Mouse (Mus musculus) limb, embryonic 13.5 days (tissue): ENCODE measurements around the gene Olfr1389. TPM values are rescaled to one million over a fixed set of nuclear protein-coding genes. Genes with fewer than 3 reads are reported as not detected.
"Not testable (repeated sequence)": the region's sequence is repeated elsewhere in the genome, so short reads cannot be mapped to it uniquely, and the experiment has no call there.

ENCODE experiments used
- ATAC-seq: fragments of 200-750 bp; cut with Nextera tagmentation; 2 replicates; pipeline ENCODE4 v1.8.0; 2017; ENCODE audit warnings: low read depth, moderate number of reproducible peaks, moderate TSS enrichment; ENCODE audit not compliant: low FRiP score
- H3K27ac ChIP-seq: fragments of 300-500 bp; sonication (generic); 2 replicates; pipeline ENCODE4 v1.5.1; 2015; ENCODE audit warnings: inconsistent platforms, mild to moderate bottlenecking, moderate library complexity
- H3K27me3 ChIP-seq: fragments of 300-500 bp; sonication (generic); 2 replicates; pipeline ENCODE4 v1.6.1; 2015; ENCODE audit warnings: mild to moderate bottlenecking, inconsistent platforms
- H3K36me3 ChIP-seq: fragments of 300-500 bp; sonication (generic); 2 replicates; pipeline ENCODE4 v1.6.1; 2015; ENCODE audit warnings: inconsistent platforms, mild to moderate bottlenecking, moderate library complexity
- H3K4me1 ChIP-seq: fragments of 300-500 bp; sonication (generic); 2 replicates; pipeline ENCODE4 v1.6.1; 2015; ENCODE audit warnings: inconsistent platforms
- H3K4me2 ChIP-seq: fragments of 300-500 bp; sonication (generic); replicated peaks from 2 replicates; pipeline ENCODE4 v1.6.1; 2015; ENCODE audit warnings: inconsistent platforms, mild to moderate bottlenecking, moderate library complexity
- H3K4me3 ChIP-seq: fragments of 300-500 bp; sonication (generic); 2 replicates; pipeline ENCODE4 v1.5.1; 2015; ENCODE audit warnings: moderate library complexity, mild to moderate bottlenecking, inconsistent platforms
- H3K9ac ChIP-seq: fragments of 300-500 bp; sonication (generic); 2 replicates; pipeline ENCODE4 v1.6.1; 2015; ENCODE audit warnings: mild to moderate bottlenecking, inconsistent platforms
- H3K9me3 ChIP-seq: fragments of 300-500 bp; sonication (generic); 2 replicates; pipeline ENCODE4 v1.6.1; 2016; ENCODE audit warnings: inconsistent platforms
- WGBS: fragments of 180-500 bp; shearing (Covaris S2); methylation state at CpG from one replicate; pipeline ENCODE4 v1.1.7; 2015; 5-methylcytosine and 5-hydroxymethylcytosine counted together
- polyA plus RNA-seq: library from polyadenylated mRNA; unstranded; fragments of >200 nt; fragmentation: Nextera tagmentation; extraction: Ambion mirVana; gene quantifications from 2 replicates; pipeline ENCODE4 v1.2.1, GENCODE M21; 2015

The Olfr1389 gene
- polyA plus RNA-seq: not detected in 2 replicates

GRCm38 (mm10) chr11:49422767-49423166, at the start of gene Olfr1389:
Gene Olfr1389 (plus strand): TSS chr11:49423067.
- Histone ChIP-seq H3K4me3 (no peak within 1 kb of the TSS), H3K4me1 (no peaks in the 10 kb centered on the region), H3K27ac (no peak within 1 kb of the TSS), H3K4me2 (no peak within 1 kb of the TSS), H3K36me3 (no peaks in the 10 kb centered on the region), H3K9me3 (no peaks in the 10 kb centered on the region), H3K9ac (no peak within 1 kb of the TSS), H3K27me3 (no peaks in the 10 kb centered on the region)
- ATAC-seq: no peak
- 89% methylated on average over 2 of the region's 2 CpGs for WGBS

GRCm38 (mm10) chr11:49383133-49383532, 39.7 kb upstream of the Olfr1389 start:
- no peak overlapping the region for H3K9ac ChIP-seq

GRCm38 (mm10) chr11:49386118-49386517, 36.7 kb upstream of the Olfr1389 start:
- not testable (repeated sequence) for H3K36me3 ChIP-seq, H3K4me2 ChIP-seq, H3K9ac ChIP-seq, H3K9me3 ChIP-seq, ATAC-seq, H3K4me3 ChIP-seq, H3K27me3 ChIP-seq, H3K4me1 ChIP-seq, H3K27ac ChIP-seq
- WGBS: 94% methylated on average over 7 of the region's 7 CpGs

More at GRCm38 (mm10) chr11:49383133-49383532, 39.7 kb upstream of the Olfr1389 start:
- Histone ChIP-seq H3K27ac (no peak overlapping the region), H3K9me3 (no peaks in the 10 kb centered on the region), H3K27me3 (no peaks in the 10 kb centered on the region), H3K4me3 (no peak overlapping the region), H3K4me1 (no peaks in the 10 kb centered on the region), H3K36me3 (no peaks in the 10 kb centered on the region), H3K4me2 (no peak overlapping the region)
- no peak for ATAC-seq

GRCm38 (mm10) chr11:49392707-49393106, 30.2 kb upstream of the Olfr1389 start:
- not testable (repeated sequence) for H3K9ac ChIP-seq, ATAC-seq, H3K4me2 ChIP-seq, H3K4me3 ChIP-seq, H3K4me1 ChIP-seq, H3K9me3 ChIP-seq, H3K27me3 ChIP-seq, H3K36me3 ChIP-seq, H3K27ac ChIP-seq
- WGBS: 81% methylated on average over 1 of the region's 1 CpGs

GRCm38 (mm10) chr11:49406784-49407183, 16.1 kb upstream of the Olfr1389 start:
- WGBS: 77% methylated on average over 3 of the region's 3 CpGs
- H3K4me3 ChIP-seq: no peak overlapping the region
- H3K4me2 ChIP-seq: no peak overlapping the region
- no peak overlapping the region for H3K9ac ChIP-seq
- no peaks in the 10 kb centered on the region for H3K9me3 ChIP-seq
- H3K27me3 ChIP-seq: no peaks in the 10 kb centered on the region
- no peaks in the 10 kb centered on the region for H3K4me1 ChIP-seq
- no peaks in the 10 kb centered on the region for H3K36me3 ChIP-seq
- ATAC-seq: no peak
- H3K27ac ChIP-seq: no peak overlapping the region

GRCm38 (mm10) chr11:49410540-49410939, 12.3 kb upstream of the Olfr1389 start:
- Histone ChIP-seq H3K4me1 (no peaks in the 10 kb centered on the region), H3K4me2 (no peak overlapping the region), H3K9me3 (no peaks in the 10 kb centered on the region), H3K27me3 (no peaks in the 10 kb centered on the region), H3K4me3 (no peak overlapping the region), H3K27ac (no peak overlapping the region), H3K36me3 (no peaks in the 10 kb centered on the region), H3K9ac (no peak overlapping the region)
- ATAC-seq: no peak
- 43% methylated on average over 1 of the region's 1 CpGs for WGBS

- no peaks in the 10 kb centered on the region for H3K36me3 ChIP-seq
- H3K27ac ChIP-seq: no peak overlapping the region
- H3K4me2 ChIP-seq: no peak overlapping the region
- H3K4me1 ChIP-seq: no peaks in the 10 kb centered on the region
- no peak overlapping the region for H3K9ac ChIP-seq
- no peak overlapping the region for H3K4me3 ChIP-seq
- no peaks in the 10 kb centered on the region for H3K9me3 ChIP-seq
- ATAC-seq: no peak
- 87% methylated on average over 1 of the region's 1 CpGs for WGBS
- no peaks in the 10 kb centered on the region for H3K27me3 ChIP-seq
These were observed 2.5 kb downstream of the Olfr1389 start for GRCm38 (mm10) chr11:49425257-49425927.

GRCm38 (mm10) chr11:49429641-49430040, 6.8 kb downstream of the Olfr1389 start:
- 87% methylated on average over 2 of the region's 2 CpGs for WGBS
- no peaks in the 10 kb centered on the region for H3K4me1 ChIP-seq
- H3K27me3 ChIP-seq: no peaks in the 10 kb centered on the region
- no peak overlapping the region for H3K9ac ChIP-seq
- H3K4me2 ChIP-seq: no peak overlapping the region
- no peak for ATAC-seq
- no peak overlapping the region for H3K27ac ChIP-seq
- H3K9me3 ChIP-seq: no peaks in the 10 kb centered on the region
- no peaks in the 10 kb centered on the region for H3K36me3 ChIP-seq
- no peak overlapping the region for H3K4me3 ChIP-seq

- H3K4me2 ChIP-seq: no peak within 1 kb of the TSS
- H3K27ac ChIP-seq: no peak within 1 kb of the TSS
- no peaks in the 10 kb centered on the region for H3K27me3 ChIP-seq
- no peaks in the 10 kb centered on the region for H3K9me3 ChIP-seq
- no peak within 1 kb of the TSS for H3K4me3 ChIP-seq
- no peaks in the 10 kb centered on the region for H3K4me1 ChIP-seq
- H3K36me3 ChIP-seq: no peaks in the 10 kb centered on the region
- ATAC-seq: no peak
- H3K9ac ChIP-seq: no peak within 1 kb of the TSS
- WGBS: 69% methylated on average over 3 of the region's 3 CpGs
These were observed 13.5 kb downstream of the Olfr1389 start, which contains the start of gene Olfr1388 for GRCm38 (mm10) chr11:49436411-49436810. Gene Olfr1388 (plus strand): TSS chr11:49436624.

- ATAC-seq: no peak
- Histone ChIP-seq H3K4me1 (no peaks in the 10 kb centered on the region), H3K9me3 (no peaks in the 10 kb centered on the region), H3K27ac (no peak within 1 kb of the TSS), H3K4me2 (no peak within 1 kb of the TSS), H3K27me3 (no peaks in the 10 kb centered on the region), H3K36me3 (no peaks in the 10 kb centered on the region), H3K9ac (no peak within 1 kb of the TSS), H3K4me3 (no peak within 1 kb of the TSS)
- 69% methylated on average over 1 of the region's 1 CpGs for WGBS
These were observed 32.2 kb downstream of the Olfr1389 start, which contains the start of gene Olfr1387 for GRCm38 (mm10) chr11:49455043-49455442. Gene Olfr1387 (plus strand): TSS chr11:49455343.

GRCm38 (mm10) chr11:49464746-49465145, 41.9 kb downstream of the Olfr1389 start, which contains the start of gene Olfr1386:
Gene Olfr1386 (plus strand): TSS chr11:49465046.
- H3K27me3 ChIP-seq, H3K4me1 ChIP-seq, H3K9me3 ChIP-seq, H3K9ac ChIP-seq, H3K4me2 ChIP-seq, H3K4me3 ChIP-seq, H3K36me3 ChIP-seq, ATAC-seq, H3K27ac ChIP-seq: not testable (repeated sequence)
- WGBS: 89% methylated on average over 3 of the region's 3 CpGs
